Mouse (Mus musculus) G1E (cell line): ENCODE data around the gene Trmt1.

Source experiments
- CTCF ChIP-seq: IDR thresholded peaks from 2 replicates; pipeline ENCODE4 v1.5.1; 2012; ENCODE audit warnings: low read depth, low read length, inconsistent platforms, mixed read lengths
- GATA1 ChIP-seq: IDR thresholded peaks from 2 replicates; pipeline ENCODE4 v1.6.1; 2012; ENCODE audit warnings: borderline replicate concordance, low read length, inconsistent platforms, mixed read lengths
- GATA2 ChIP-seq: IDR thresholded peaks from 2 replicates; pipeline ENCODE4 v1.6.1; 2012; ENCODE audit warnings: low read depth, low read length, inconsistent platforms, borderline replicate concordance
- POLR2AphosphoS5 ChIP-seq: IDR thresholded peaks from 2 replicates; pipeline ENCODE4 v1.6.1; 2012; ENCODE audit warnings: low read depth, low read length, inconsistent platforms; ENCODE audit not compliant: insufficient replicate concordance
- TAL1 ChIP-seq: conservative IDR thresholded peaks from 2 replicates; pipeline ENCODE4 v1.6.1; 2012; ENCODE audit warnings: low read depth, low read length, inconsistent platforms, mixed read lengths

- TF ChIP-seq CTCF (no peak), GATA2 (no peak), GATA1 (no peak), POLR2AphosphoS5 (no peak), TAL1 (no peak)
Observed at GRCm38 (mm10) chr8:84681476-84681875, 4.6 kb upstream of the Trmt1 start.
